Mouse (Mus musculus): ENCODE results near the gene Lypd6. TPM values are rescaled to one million over a fixed set of nuclear protein-coding genes. Genes with fewer than 3 reads are reported as not detected.

Gene Lypd6
- polyA plus RNA-seq, 1 experiment from 2014 or later: 20.1 TPM

DNA sequence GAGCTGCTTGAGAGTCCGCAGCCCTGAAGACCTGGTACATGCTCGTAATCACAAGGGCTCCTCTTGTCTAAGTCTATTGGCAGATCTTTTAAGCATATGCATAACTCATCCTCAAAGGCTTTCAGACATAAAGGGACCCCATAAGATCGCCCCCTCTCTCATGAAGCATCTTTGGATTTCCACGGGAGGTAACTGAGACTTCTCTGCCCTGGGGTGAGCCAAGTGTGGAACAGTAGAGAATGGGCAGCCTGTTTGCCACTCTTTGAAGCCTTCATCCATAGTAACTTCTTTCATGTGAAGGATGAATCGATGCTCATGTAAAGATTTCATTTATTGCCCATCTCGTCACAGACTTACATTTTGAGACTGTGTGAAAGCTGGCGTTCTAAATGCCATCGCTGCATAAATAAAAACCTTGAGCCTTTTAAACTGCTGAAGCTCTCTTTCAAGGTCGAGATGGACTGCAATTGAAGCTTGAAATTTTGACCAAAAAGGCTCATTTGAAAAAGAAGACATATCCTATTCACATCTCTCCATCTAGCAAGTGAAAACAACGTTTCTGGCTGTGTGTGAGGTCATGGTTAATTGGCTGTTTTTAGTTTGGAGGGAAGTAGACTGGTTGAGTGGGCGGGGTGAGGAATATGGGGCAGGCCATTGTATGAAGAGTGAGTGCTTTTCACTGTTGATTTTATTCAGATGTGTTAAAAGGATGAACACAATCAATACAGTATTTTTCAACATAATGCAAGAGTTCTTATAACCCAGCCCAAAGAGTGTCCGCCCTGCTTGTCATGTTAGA, 107.7 kb downstream of the Lypd6 start:
- Histone ChIP-seq H3K36me3 (ENCODE audit: control insufficient read depth, insufficient read depth, low read length) (no peaks in the 10 kb centered on the region), H3K27ac (ENCODE audit: low read length) (no peak overlapping the region), H3K9me3 (replicated peaks; ENCODE audit: control insufficient read depth, low read length) (0 out of 2 replicates have a peak, but pooled peaks cover 3% of the 10 kb centered on the region), H3K4me2 (ENCODE audit: low read depth, low read length) (no peak overlapping the region), H3K27me3 (ENCODE audit: control insufficient read depth, insufficient read depth, low read length) (no peaks in the 10 kb centered on the region), H3K9ac (ENCODE audit: low read length) (no peak overlapping the region), H3K4me3 (replicated peaks; ENCODE audit: low read length) (no peak overlapping the region), H3K4me1 (ENCODE audit: control insufficient read depth, insufficient read depth, low read length) (0 out of 2 replicates have a peak, but pooled peaks cover 3% of the 10 kb centered on the region)
- ATAC-seq (ENCODE audit: insufficient read depth, low FRiP score): no peak
- WGBS: 83% methylated on average over 12 of the region's 12 CpGs

DNA sequence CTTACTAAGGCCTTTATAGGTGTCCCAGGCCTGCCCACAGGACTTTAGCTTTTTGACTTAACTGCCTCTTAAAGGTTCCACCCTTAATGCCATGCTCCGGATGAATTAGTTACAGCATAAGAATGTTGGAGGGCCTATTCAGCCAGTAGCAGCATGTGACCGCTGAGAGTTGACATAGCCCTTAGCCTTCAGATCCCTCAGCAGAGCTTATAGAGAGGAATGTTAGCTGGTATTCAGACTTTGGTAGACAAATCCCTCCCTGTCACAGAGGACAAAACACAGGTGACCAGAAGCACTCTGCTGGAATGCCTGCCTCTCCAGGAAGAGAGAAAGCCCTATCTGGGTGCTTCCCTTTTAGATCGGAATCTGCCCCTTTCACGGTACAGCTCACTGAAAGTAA, 109.5 kb downstream of the Lypd6 start:
- Histone ChIP-seq H3K27ac (ENCODE audit: low read length) (0 out of 2 replicates have a peak overlapping the region, but pooled peaks have one; percentile 21), H3K4me3 (replicated peaks; ENCODE audit: low read length) (no peak overlapping the region)
- 28% methylated on average over 4 of the region's 4 CpGs for WGBS

GRCm38 (mm10) chr2:50179164-50179563, 112.9 kb downstream of the Lypd6 start:
- no peaks in the 10 kb centered on the region for H3K27me3 ChIP-seq (ENCODE audit: control insufficient read depth, insufficient read depth, low read length)
- ATAC-seq (ENCODE audit: insufficient read depth, low FRiP score): no peak
- no peak overlapping the region for H3K27ac ChIP-seq (ENCODE audit: low read length)
- H3K9me3 ChIP-seq (replicated peaks; ENCODE audit: control insufficient read depth, low read length): no peaks in the 10 kb centered on the region
- H3K36me3 ChIP-seq (ENCODE audit: control insufficient read depth, insufficient read depth, low read length): no peaks in the 10 kb centered on the region
- WGBS: 68% methylated on average over 5 of the region's 5 CpGs
- no peak overlapping the region for H3K4me2 ChIP-seq (ENCODE audit: low read depth, low read length)
- no peak overlapping the region for H3K4me3 ChIP-seq (replicated peaks; ENCODE audit: low read length)
- 0 out of 2 replicates have a peak, but pooled peaks cover 3% of the 10 kb centered on the region for H3K4me1 ChIP-seq (ENCODE audit: control insufficient read depth, insufficient read depth, low read length)
- H3K9ac ChIP-seq (ENCODE audit: low read length): no peak overlapping the region

More for the DNA sequence above, 109.5 kb downstream of the Lypd6 start:
- no peaks in the 10 kb centered on the region for H3K27me3 ChIP-seq (ENCODE audit: control insufficient read depth, insufficient read depth, low read length)
- H3K4me1 ChIP-seq (ENCODE audit: control insufficient read depth, insufficient read depth, low read length): 0 out of 2 replicates have a peak, but pooled peaks cover 3% of the 10 kb centered on the region
- H3K36me3 ChIP-seq (ENCODE audit: control insufficient read depth, insufficient read depth, low read length): no peaks in the 10 kb centered on the region
- no peak overlapping the region for H3K4me2 ChIP-seq (ENCODE audit: low read depth, low read length)
- no peak overlapping the region for H3K9ac ChIP-seq (ENCODE audit: low read length)
- peak; percentile 64; the same call in 1 of the 2 replicates for ATAC-seq (ENCODE audit: insufficient read depth, low FRiP score)
- H3K9me3 ChIP-seq (replicated peaks; ENCODE audit: control insufficient read depth, low read length): no peaks in the 10 kb centered on the region

DNA sequence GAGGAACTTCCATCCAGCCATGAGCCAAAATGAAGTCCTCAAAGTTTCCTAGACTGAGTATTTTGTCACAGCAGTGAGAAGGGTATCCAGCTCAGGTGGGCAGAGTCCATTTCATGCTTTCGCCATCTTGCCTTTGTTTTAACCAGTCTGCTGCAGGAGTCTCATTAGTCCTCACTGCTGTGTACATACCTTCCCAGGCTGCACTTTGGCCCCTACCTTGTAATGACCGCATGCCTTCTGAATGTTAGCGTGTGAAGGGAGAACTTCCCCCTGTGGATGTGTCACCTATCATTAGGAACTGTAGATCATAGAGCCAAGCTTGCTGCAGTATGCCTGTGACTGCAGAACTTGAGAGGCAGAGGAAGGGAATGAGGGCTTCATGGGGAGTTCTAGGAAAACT, 114.2 kb downstream of the Lypd6 start:
- H3K4me3 ChIP-seq (replicated peaks; ENCODE audit: low read length): no peak overlapping the region
- H3K36me3 ChIP-seq (ENCODE audit: control insufficient read depth, insufficient read depth, low read length): no peaks in the 10 kb centered on the region
- no peak overlapping the region for H3K27ac ChIP-seq (ENCODE audit: low read length)
- 0 out of 2 replicates have a peak, but pooled peaks cover 3% of the 10 kb centered on the region for H3K4me1 ChIP-seq (ENCODE audit: control insufficient read depth, insufficient read depth, low read length)
- H3K4me2 ChIP-seq (ENCODE audit: low read depth, low read length): no peak overlapping the region
- no peak overlapping the region for H3K9ac ChIP-seq (ENCODE audit: low read length)
- 81% methylated on average over 3 of the region's 3 CpGs for WGBS
- H3K9me3 ChIP-seq (replicated peaks; ENCODE audit: control insufficient read depth, low read length): no peaks in the 10 kb centered on the region
- H3K27me3 ChIP-seq (ENCODE audit: control insufficient read depth, insufficient read depth, low read length): no peaks in the 10 kb centered on the region
- ATAC-seq (ENCODE audit: insufficient read depth, low FRiP score): peak; percentile 40; the same call in 1 of the 2 replicates

GRCm38 (mm10) chr2:50181332-50181731, 115.1 kb downstream of the Lypd6 start:
- no peaks in the 10 kb centered on the region for H3K27me3 ChIP-seq (ENCODE audit: control insufficient read depth, insufficient read depth, low read length)
- no peak overlapping the region for H3K4me2 ChIP-seq (ENCODE audit: low read depth, low read length)
- WGBS: 89% methylated on average over 3 of the region's 3 CpGs
- no peaks in the 10 kb centered on the region for H3K36me3 ChIP-seq (ENCODE audit: control insufficient read depth, insufficient read depth, low read length)
- no peak overlapping the region for H3K9ac ChIP-seq (ENCODE audit: low read length)
- no peaks in the 10 kb centered on the region for H3K4me1 ChIP-seq (ENCODE audit: control insufficient read depth, insufficient read depth, low read length)
- no peaks in the 10 kb centered on the region for H3K9me3 ChIP-seq (replicated peaks; ENCODE audit: control insufficient read depth, low read length)
- no peak for ATAC-seq (ENCODE audit: insufficient read depth, low FRiP score)
- no peak overlapping the region for H3K27ac ChIP-seq (ENCODE audit: low read length)
- H3K4me3 ChIP-seq (replicated peaks; ENCODE audit: low read length): no peak overlapping the region

DNA sequence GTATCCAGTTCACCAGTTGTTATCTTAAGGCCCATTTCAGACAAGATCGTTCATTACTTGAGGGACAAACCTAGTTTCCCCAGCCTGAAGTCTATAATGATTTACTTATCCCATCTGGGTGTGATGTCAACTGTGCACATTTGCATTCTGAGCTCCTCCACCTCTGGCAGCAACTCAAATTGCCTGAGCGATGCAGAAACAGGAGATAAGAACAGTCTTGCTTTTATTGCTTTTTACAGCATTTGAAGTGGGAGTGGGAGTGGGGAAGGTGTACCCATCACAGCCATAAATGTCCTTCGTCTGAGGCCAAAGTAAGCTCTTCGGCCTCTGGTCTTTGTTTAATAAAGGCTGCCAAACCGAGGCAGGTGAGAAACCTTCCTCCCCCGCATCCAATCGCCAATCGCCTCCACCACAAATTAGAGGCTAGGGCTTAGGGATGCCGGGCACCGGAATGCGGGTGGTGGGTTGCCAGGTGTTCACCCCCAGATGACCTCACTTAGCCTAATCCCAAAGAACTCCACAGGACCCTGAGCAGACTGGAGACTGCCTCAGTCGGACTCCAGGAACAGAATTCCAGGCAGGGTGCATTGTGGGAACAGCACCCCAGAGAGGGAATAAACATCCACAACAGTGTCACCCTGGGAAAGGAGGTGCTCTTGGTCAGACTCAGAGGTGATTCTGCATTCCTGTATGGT, 120.6 kb downstream of the Lypd6 start:
- no peak for ATAC-seq (ENCODE audit: insufficient read depth, low FRiP score)
- H3K27ac ChIP-seq (ENCODE audit: low read length): no peak overlapping the region
- H3K9me3 ChIP-seq (replicated peaks; ENCODE audit: control insufficient read depth, low read length): no peaks in the 10 kb centered on the region
- no peaks in the 10 kb centered on the region for H3K36me3 ChIP-seq (ENCODE audit: control insufficient read depth, insufficient read depth, low read length)
- WGBS: 23% methylated on average over 12 of the region's 12 CpGs
- no peak overlapping the region for H3K4me2 ChIP-seq (ENCODE audit: low read depth, low read length)
- H3K27me3 ChIP-seq (ENCODE audit: control insufficient read depth, insufficient read depth, low read length): no peaks in the 10 kb centered on the region
- H3K9ac ChIP-seq (ENCODE audit: low read length): no peak overlapping the region
- no peak overlapping the region for H3K4me3 ChIP-seq (replicated peaks; ENCODE audit: low read length)
- H3K4me1 ChIP-seq (ENCODE audit: control insufficient read depth, insufficient read depth, low read length): no peaks in the 10 kb centered on the region

GRCm38 (mm10) chr2:50188856-50189255, 122.6 kb downstream of the Lypd6 start:
- Histone ChIP-seq H3K27me3 (ENCODE audit: control insufficient read depth, insufficient read depth, low read length) (no peaks in the 10 kb centered on the region), H3K4me3 (replicated peaks; ENCODE audit: low read length) (no peak overlapping the region), H3K9me3 (replicated peaks; ENCODE audit: control insufficient read depth, low read length) (no peaks in the 10 kb centered on the region), H3K27ac (ENCODE audit: low read length) (no peak overlapping the region), H3K36me3 (ENCODE audit: control insufficient read depth, insufficient read depth, low read length) (no peaks in the 10 kb centered on the region), H3K9ac (ENCODE audit: low read length) (no peak overlapping the region), H3K4me1 (ENCODE audit: control insufficient read depth, insufficient read depth, low read length) (no peaks in the 10 kb centered on the region), H3K4me2 (ENCODE audit: low read depth, low read length) (no peak overlapping the region)
- 73% methylated on average over 3 of the region's 3 CpGs for WGBS
- ATAC-seq (ENCODE audit: insufficient read depth, low FRiP score): no peak

- no peak overlapping the region for H3K4me2 ChIP-seq (ENCODE audit: low read depth, low read length)
- no peaks in the 10 kb centered on the region for H3K36me3 ChIP-seq (ENCODE audit: control insufficient read depth, insufficient read depth, low read length)
- H3K27me3 ChIP-seq (ENCODE audit: control insufficient read depth, insufficient read depth, low read length): no peaks in the 10 kb centered on the region
- H3K4me1 ChIP-seq (ENCODE audit: control insufficient read depth, insufficient read depth, low read length): no peaks in the 10 kb centered on the region
- H3K9ac ChIP-seq (ENCODE audit: low read length): no peak overlapping the region
- H3K27ac ChIP-seq (ENCODE audit: low read length): no peak overlapping the region
- no peak for ATAC-seq (ENCODE audit: insufficient read depth, low FRiP score)
- no peaks in the 10 kb centered on the region for H3K9me3 ChIP-seq (replicated peaks; ENCODE audit: control insufficient read depth, low read length)
- 39% methylated on average over 1 of the region's 1 CpGs for WGBS
- H3K4me3 ChIP-seq (replicated peaks; ENCODE audit: low read length): no peak overlapping the region
These were observed 130.5 kb downstream of the Lypd6 start for GRCm38 (mm10) chr2:50196681-50197080.

- H3K4me2 ChIP-seq (ENCODE audit: low read depth, low read length): no peak overlapping the region
- no peaks in the 10 kb centered on the region for H3K27me3 ChIP-seq (ENCODE audit: control insufficient read depth, insufficient read depth, low read length)
- H3K27ac ChIP-seq (ENCODE audit: low read length): no peak overlapping the region
- H3K36me3 ChIP-seq (ENCODE audit: control insufficient read depth, insufficient read depth, low read length): no peaks in the 10 kb centered on the region
- no peak for ATAC-seq (ENCODE audit: insufficient read depth, low FRiP score)
- no peaks in the 10 kb centered on the region for H3K9me3 ChIP-seq (replicated peaks; ENCODE audit: control insufficient read depth, low read length)
- H3K9ac ChIP-seq (ENCODE audit: low read length): no peak overlapping the region
- no peak overlapping the region for H3K4me3 ChIP-seq (replicated peaks; ENCODE audit: low read length)
- WGBS: 74% methylated on average over 4 of the region's 4 CpGs
- H3K4me1 ChIP-seq (ENCODE audit: control insufficient read depth, insufficient read depth, low read length): no peaks in the 10 kb centered on the region
These were observed 131.6 kb downstream of the Lypd6 start for GRCm38 (mm10) chr2:50197801-50198200.

All from stomach, embryonic 16.5 days (tissue).